38 mouse cellular contexts compared by ENCODE assay signal in genomic region chr1:89977261-89977660, GRCm38 (mm10). TPM values are rescaled to one million over a fixed set of nuclear protein-coding genes. Genes with fewer than 3 reads are reported as not detected.
"Had no signal": no experiment of that assay in that cellular context is flagged by ENCODE, and none has a peak within 500 bp of the region (broad histone marks: within the 10 kb centered on the region; RNA-seq: fewer than 3 reads in every experiment).

No protein-coding gene starts in this region.

- H3K27me3 ChIP-seq: liver, embryonic 13.5 days; megakaryocyte, embryonic 14.5 days; neural tube, embryonic 12.5 days had no signal

- H3K9ac ChIP-seq: limb, embryonic 12.5 days; limb, embryonic 13.5 days; limb, embryonic 15.5 days; liver, embryonic 12.5 days; liver, embryonic 13.5 days; liver, embryonic 14.5 days; liver, embryonic 15.5 days; liver, postnatal 0 days; lung, embryonic 14.5 days; lung, embryonic 15.5 days; midbrain, embryonic 12.5 days; midbrain, embryonic 13.5 days; midbrain, embryonic 15.5 days; neural tube, embryonic 12.5 days; neural tube, embryonic 13.5 days had no signal

- H3K36me3 ChIP-seq: limb, embryonic 10.5 days; limb, embryonic 12.5 days; limb, embryonic 13.5 days; limb, embryonic 15.5 days; liver, embryonic 12.5 days; liver, embryonic 13.5 days; liver, embryonic 15.5 days; lung, embryonic 15.5 days; midbrain, embryonic 10.5 days; midbrain, embryonic 12.5 days; midbrain, embryonic 13.5 days; midbrain, embryonic 15.5 days; neural tube, embryonic 12.5 days; neural tube, embryonic 13.5 days had no signal

- ATAC-seq: liver, embryonic 12.5 days; liver, postnatal 0 days; lung, postnatal 0 days; midbrain, embryonic 13.5 days; midbrain, embryonic 15.5 days; midbrain, embryonic 16.5 days had no signal

- H3K4me3 ChIP-seq: limb, embryonic 10.5 days; limb, embryonic 12.5 days; limb, embryonic 13.5 days; limb, embryonic 15.5 days; liver, embryonic 12.5 days; liver, embryonic 13.5 days; liver, embryonic 15.5 days; lung, embryonic 15.5 days; megakaryocyte, embryonic 14.5 days; midbrain, embryonic 10.5 days; midbrain, embryonic 12.5 days; midbrain, embryonic 13.5 days; midbrain, embryonic 15.5 days; myocyte; neural tube, embryonic 12.5 days; neural tube, embryonic 13.5 days had no signal

- H3K27ac ChIP-seq: limb, embryonic 10.5 days; limb, embryonic 12.5 days; limb, embryonic 13.5 days; limb, embryonic 15.5 days; liver, embryonic 12.5 days; liver, embryonic 13.5 days; liver, embryonic 14.5 days; liver, embryonic 15.5 days; lung, embryonic 15.5 days; macrophage; midbrain, embryonic 10.5 days; midbrain, embryonic 12.5 days; midbrain, embryonic 13.5 days; midbrain, embryonic 15.5 days; neural tube, embryonic 12.5 days; neural tube, embryonic 13.5 days had no signal

- H3K9me3 ChIP-seq: limb, embryonic 10.5 days; limb, embryonic 12.5 days; limb, embryonic 13.5 days; limb, embryonic 15.5 days; liver, embryonic 12.5 days; liver, embryonic 13.5 days; liver, embryonic 15.5 days; lung, embryonic 15.5 days; megakaryocyte, embryonic 14.5 days; midbrain, embryonic 10.5 days; midbrain, embryonic 12.5 days; midbrain, embryonic 13.5 days; midbrain, embryonic 15.5 days; neural tube, embryonic 12.5 days; neural tube, embryonic 13.5 days had no signal

- H3K4me1 ChIP-seq: limb, embryonic 10.5 days; limb, embryonic 12.5 days; limb, embryonic 13.5 days; limb, embryonic 15.5 days; liver, embryonic 12.5 days; liver, embryonic 13.5 days; liver, embryonic 15.5 days; megakaryocyte, embryonic 14.5 days; midbrain, embryonic 12.5 days; midbrain, embryonic 13.5 days; midbrain, embryonic 15.5 days; neural tube, embryonic 12.5 days; neural tube, embryonic 13.5 days had no signal

- H3K4me2 ChIP-seq: limb, embryonic 12.5 days; limb, embryonic 13.5 days; limb, embryonic 15.5 days; liver, embryonic 11.5 days; liver, embryonic 12.5 days; liver, embryonic 13.5 days; liver, embryonic 15.5 days; lung, embryonic 14.5 days; lung, embryonic 15.5 days; midbrain, embryonic 12.5 days; midbrain, embryonic 13.5 days; midbrain, embryonic 15.5 days; neural tube, embryonic 12.5 days; neural tube, embryonic 13.5 days had no signal

- DNase-seq: left cerebral cortex, postnatal 4 days; liver; liver, embryonic 13.5 days; liver, postnatal 0 days; lung, adult 18-20 months; lung, adult 2 months; lung, embryonic 14.5 days; lung, postnatal 10 days; lung, postnatal 14 days; lung, postnatal 36 days; lung, postnatal 4 days; midbrain, embryonic 14.5 days had no signal

RNA-seq across cellular contexts. Expression of gene Asb18, which starts 37.2 kb away (rescaled TPM):
- total RNA-seq: liver, adult 2 months; megakaryocyte progenitor cell, adult 5-6 weeks; megakaryocyte, adult 5-6 weeks; megakaryocyte-erythroid progenitor cell, adult 5-6 weeks; monocyte, adult 5-6 weeks had no signal
- polyA plus RNA-seq: limb, embryonic 10.5 days; liver, adult 2 months; liver, embryonic 11.5 days; liver, embryonic 12.5 days; liver, embryonic 13.5 days; liver, embryonic 14.5 days; liver, embryonic 15.5 days; liver, postnatal 0 days; lung, embryonic 14.5 days; lung, postnatal 0 days; macrophage had no signal

RNA-seq across cellular contexts. Expression of gene Gbx2, which starts 46.3 kb away (rescaled TPM):
- total RNA-seq: liver, adult 2 months; megakaryocyte, adult 5-6 weeks; monocyte, adult 5-6 weeks had no signal
- polyA plus RNA-seq: limb, embryonic 12.5 days; liver, adult 2 months; lung, embryonic 16.5 days; myocyte had no signal
